Comparison of ENCODE assay signal across 14 mouse cellular contexts in the genomic region with DNA sequence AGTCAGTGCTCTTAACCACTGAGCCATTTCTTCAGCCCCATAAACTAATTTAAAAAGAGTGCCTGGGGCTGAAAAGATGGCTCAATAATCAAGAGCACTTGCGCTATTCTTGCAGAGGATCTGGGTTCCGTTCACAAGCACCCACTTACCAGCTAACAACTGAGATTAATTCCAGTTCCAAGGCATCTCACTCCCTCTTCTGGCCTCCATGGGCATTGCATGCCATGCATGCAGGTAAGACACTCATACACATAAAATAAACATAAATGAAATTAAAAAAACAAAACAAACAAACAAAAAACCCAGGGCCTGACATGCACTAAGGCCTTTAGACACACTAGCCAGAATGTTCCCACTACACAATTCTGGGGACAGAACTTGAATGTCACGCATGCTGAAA. TPM values are rescaled to one million over a fixed set of nuclear protein-coding genes. Genes with fewer than 3 reads are reported as not detected.
A peak's percentile ranks its signal among the peaks of the same experiment; 100 is the strongest.
DNase-seq lines count a peak whose midpoint lies in the region; ATAC-seq and TF ChIP-seq lines count a peak whose summit lies in the region.
"Had no signal": no experiment of that assay in that cellular context is flagged by ENCODE, and none has a peak within 500 bp of the region (broad histone marks: within the 10 kb centered on the region; RNA-seq: fewer than 3 reads in every experiment).

No protein-coding gene starts in this region.

- no peak overlapping the region for H3K9ac ChIP-seq in forebrain, postnatal 0 days
- H3K9ac ChIP-seq: embryonic facial prominence, embryonic 15.5 days; limb, embryonic 13.5 days had no signal

- H3K9me3 ChIP-seq in forebrain, postnatal 0 days (ENCODE audit: low read length): no peaks in the 10 kb centered on the region
- H3K9me3 ChIP-seq in forebrain, embryonic 10.5 days: no peaks in the 10 kb centered on the region
- no peaks in the 10 kb centered on the region for H3K9me3 ChIP-seq in E14TG2a.4 (ENCODE audit: low read length)
- H3K9me3 ChIP-seq: embryonic facial prominence, embryonic 15.5 days; limb, embryonic 13.5 days; megakaryocyte, embryonic 14.5 days had no signal

- no peaks in the 10 kb centered on the region for H3K36me3 ChIP-seq in forebrain, postnatal 0 days (ENCODE audit: insufficient read depth)
- H3K36me3 ChIP-seq in forebrain, embryonic 10.5 days (replicated peaks): no peaks in the 10 kb centered on the region
- H3K36me3 ChIP-seq in E14TG2a.4 (ENCODE audit: insufficient read depth, low read length): no peaks in the 10 kb centered on the region
- H3K36me3 ChIP-seq: embryonic facial prominence, embryonic 15.5 days; limb, embryonic 13.5 days had no signal

- no peak for DNase-seq in forebrain, postnatal 0 days
- DNase-seq in forebrain, embryonic 10.5 days (ENCODE audit: extremely low spot score, low spot score): no peak
- no peak for DNase-seq in lung, adult 2 months
- DNase-seq in lung, postnatal 4 days: no peak
- peak; percentile 47 for DNase-seq in induced T-regulatory cell, adult 2 months (ENCODE audit: low read depth)
- DNase-seq in adrenal gland, adult 8-10 months: no peak
- DNase-seq: cerebellum, postnatal 25 days; right cerebral cortex, postnatal 4 days had no signal

- 95% methylated on average over 3 of the region's 3 CpGs for WGBS in forebrain, postnatal 0 days
- WGBS in forebrain, embryonic 10.5 days: 81% methylated on average over 3 of the region's 3 CpGs
- WGBS in lung, adult 2 months: 93% methylated on average over 3 of the region's 3 CpGs

- TF ChIP-seq POLR2A in lung, adult 2 months (IDR thresholded peaks at IDR 0.05; ENCODE audit: borderline replicate concordance, extremely low read depth, low read depth, low read length): no peak

- H3K4me2 ChIP-seq in forebrain, postnatal 0 days (ENCODE audit: low read depth): no peak overlapping the region
- H3K4me2 ChIP-seq: embryonic facial prominence, embryonic 15.5 days; limb, embryonic 13.5 days had no signal

- H3K27me3 ChIP-seq in forebrain, postnatal 0 days (ENCODE audit: insufficient read depth, low read length): no peaks in the 10 kb centered on the region
- peaks cover 30% of the 10 kb centered on the region for H3K27me3 ChIP-seq in forebrain, embryonic 10.5 days (ENCODE audit: poor library complexity, severe bottlenecking)
- peaks cover 36% of the 10 kb centered on the region for H3K27me3 ChIP-seq in E14TG2a.4 (ENCODE audit: insufficient read depth, low read length)
- H3K27me3 ChIP-seq: megakaryocyte, embryonic 14.5 days had no signal

- 0 out of 2 replicates have a peak, but pooled peaks cover 14% of the 10 kb centered on the region for H3K4me1 ChIP-seq in forebrain, postnatal 0 days (ENCODE audit: insufficient read depth)
- H3K4me1 ChIP-seq in forebrain, embryonic 10.5 days: peaks cover 35% of the 10 kb centered on the region
- H3K4me1 ChIP-seq in lung, adult 2 months (ENCODE audit: control insufficient read depth, insufficient read depth, low read length): no peaks in the 10 kb centered on the region
- peaks cover 29% of the 10 kb centered on the region for H3K4me1 ChIP-seq in E14TG2a.4 (replicated peaks; ENCODE audit: low read depth, low read length)

- no peak overlapping the region for H3K4me3 ChIP-seq in forebrain, postnatal 0 days (ENCODE audit: low read depth, low read length)
- no peak overlapping the region for H3K4me3 ChIP-seq in forebrain, embryonic 10.5 days
- no peak overlapping the region for H3K4me3 ChIP-seq in lung, adult 2 months (replicated peaks; ENCODE audit: extremely low read depth, low read depth, low read length)
- H3K4me3 ChIP-seq in E14TG2a.4 (replicated peaks; ENCODE audit: low read length): no peak overlapping the region
- H3K4me3 ChIP-seq: embryonic facial prominence, embryonic 15.5 days; limb, embryonic 13.5 days; megakaryocyte, embryonic 14.5 days; myocyte had no signal

- TF ChIP-seq CTCF in forebrain, postnatal 0 days (IDR thresholded peaks at IDR 0.05; ENCODE audit: low read depth): peak; percentile 27; the same call in 1 of the 2 replicates
- TF ChIP-seq CTCF in lung, adult 2 months (IDR thresholded peaks at IDR 0.05; ENCODE audit: insufficient read depth, low read length): peak; percentile 23; the same call in 1 of the 2 replicates
- TF ChIP-seq CTCF in E14TG2a.4 (conservative IDR thresholded peaks at IDR 0.05; ENCODE audit: low read length): peak; percentile 96

- H3K27ac ChIP-seq in forebrain, postnatal 0 days (ENCODE audit: low read depth, low read length): no peak overlapping the region
- no peak overlapping the region for H3K27ac ChIP-seq in forebrain, embryonic 10.5 days
- H3K27ac ChIP-seq: embryonic facial prominence, embryonic 15.5 days; limb, embryonic 13.5 days had no signal

- ATAC-seq in forebrain, postnatal 0 days: no peak
- no peak for ATAC-seq in megakaryocyte progenitor cell, adult 5-6 weeks (replicated peaks; ENCODE audit: poor library complexity)

RNA-seq across cellular contexts. Expression of gene Nol4l, which starts 34.6 kb away (rescaled TPM):
- 57.4 and 58.5 TPM in 2 replicates for total RNA-seq in forebrain, postnatal 0 days (2014; rRNA removed)
- polyA plus RNA-seq in forebrain, postnatal 0 days (2015; fragmentation: Nextera tagmentation; extraction: Ambion mirVana): 20.5 and 28.0 TPM in 2 replicates
- polyA plus RNA-seq in forebrain, embryonic 10.5 days (2016; fragmentation: Nextera tagmentation; extraction: Ambion mirVana): 11.7 and 12.3 TPM in 2 replicates
- polyA plus RNA-seq in lung, adult 2 months (2012; rRNA removed): 14.7 TPM in 2 replicates
- total RNA-seq in adrenal gland, adult 8-10 months (2022): 10 to 100 TPM in 3 of 4 experiments, 1 to 10 TPM in 1; 9.9 to 19.6 (median 12.8) TPM
- total RNA-seq in megakaryocyte progenitor cell, adult 5-6 weeks (2015): 3.0 and 4.4 TPM in 2 replicates
- 1.4 and 3.7 TPM in 2 replicates for total RNA-seq in megakaryocyte progenitor cell, adult 5-6 weeks (2017)

Comparison
In these comparisons a context has a peak if more than half of its experiments do, and no peak if none do; other contexts are left out.
1. CTCF ChIP-seq: peak in every context shown above with its lines; median percentile 96 in E14TG2a.4; 27 in forebrain, postnatal 0 days; 23 in lung, adult 2 months.